Comparison of ENCODE assay signal across 8 mouse cellular contexts in genomic region chr4:43047231-43047630, GRCm38 (mm10). TPM values are rescaled to one million over a fixed set of nuclear protein-coding genes. Genes with fewer than 3 reads are reported as not detected.
A peak's percentile ranks its signal among the peaks of the same experiment; 100 is the strongest.
DNase-seq lines count a peak whose midpoint lies in the region; TF ChIP-seq lines count a peak whose summit lies in the region.

No protein-coding gene starts in this region.

- no peak overlapping the region for H3K27ac ChIP-seq in liver, adult 2 months (replicated peaks; ENCODE audit: insufficient read depth, low read depth, low read length)

- peaks cover 9% of the 10 kb centered on the region; the same call in 1 of the 2 replicates for H3K4me1 ChIP-seq in liver, adult 2 months (ENCODE audit: control insufficient read depth, insufficient read depth, low read length)

- H3K79me2 ChIP-seq in liver, adult 2 months (ENCODE audit: control insufficient read depth, insufficient read depth, low read length) = no peaks in the 10 kb centered on the region

- no peak overlapping the region; the same call in 1 of the 2 replicates for H3K4me3 ChIP-seq in liver, adult 2 months (ENCODE audit: insufficient read depth, low read depth, low read length)

- no peaks in the 10 kb centered on the region for H3K36me3 ChIP-seq in liver, adult 2 months (ENCODE audit: control insufficient read depth, insufficient read depth, low read length)

- no peak for TF ChIP-seq POLR2A in liver, adult 2 months (IDR thresholded peaks at IDR 0.05; ENCODE audit: extremely low read depth, insufficient read depth, low read length)

- TF ChIP-seq CTCF in liver, adult 2 months (IDR thresholded peaks at IDR 0.05; ENCODE audit: low read depth, low read length) = peak; percentile 43; the same call in 1 of the 2 replicates

- H3K27me3 ChIP-seq in liver, adult 2 months (ENCODE audit: control insufficient read depth, insufficient read depth, low read length) = no peaks in the 10 kb centered on the region

- peak; percentile 88 for DNase-seq in A20 (ENCODE audit: low read depth, low spot score)
- peak; percentile 83 for DNase-seq in MEL-GATA-1-ER (ENCODE audit: extremely low read depth, low read depth)
- peak; percentile 87 to 93 for DNase-seq in cerebellum, postnatal 10 days
- peak; percentile 53 for DNase-seq in gastrocnemius, postnatal 10 days
- DNase-seq in kidney, adult 18-20 months = peak; percentile 72
- DNase-seq in liver, adult 2 months (ENCODE audit: extremely low read depth, low read depth, low spot score) = peak; percentile 80
- DNase-seq in neural tube, embryonic 10.5 days (ENCODE audit: extremely low spot score, low spot score) = peak; percentile 53
- DNase-seq in urinary bladder, postnatal 36 days (ENCODE audit: low spot score in 2 of 2) = peak; percentile 44 to 69

- 4% methylated on average over 5 of the region's 5 CpGs for WGBS in liver, adult 2 months

- peak overlapping the region; percentile 56; the same call in 1 of the 2 replicates for H3K9ac ChIP-seq in liver, adult 2 months (ENCODE audit: low read depth, low read length)

RNA-seq across cellular contexts. Expression of gene Fam214b, which starts 1.2 kb away (rescaled TPM):
- total RNA-seq in gastrocnemius, postnatal 10 days (2021) = 10 to 100 TPM; 19.3 to 23.7 TPM
- 4.0 and 4.2 TPM in 2 replicates for total RNA-seq in liver, adult 2 months (2014; rRNA removed)
- 6.2 and 7.7 TPM in 2 replicates for polyA plus RNA-seq in liver, adult 2 months (2012; rRNA removed)

RNA-seq across cellular contexts. Expression of gene Unc13b, which starts 11.5 kb away (rescaled TPM):
- 1 to 10 TPM; 5.0 to 7.1 TPM for total RNA-seq in gastrocnemius, postnatal 10 days (2021)
- 3.7 and 5.8 TPM in 2 replicates for total RNA-seq in liver, adult 2 months (2014; rRNA removed)
- polyA plus RNA-seq in liver, adult 2 months (2012; rRNA removed) = 0.75 and 2.6 TPM in 2 replicates

RNA-seq across cellular contexts. Expression of gene Stoml2, which starts 15.7 kb away (rescaled TPM):
- total RNA-seq in gastrocnemius, postnatal 10 days (2021) = 10 to 100 TPM; 81.8 to 84.3 TPM
- 92.2 and 108 TPM in 2 replicates for total RNA-seq in liver, adult 2 months (2014; rRNA removed)
- polyA plus RNA-seq in liver, adult 2 months (2012; rRNA removed) = 88.7 and 106 TPM in 2 replicates

RNA-seq across cellular contexts. Expression of gene Pigo, which starts 21.6 kb away (rescaled TPM):
- total RNA-seq in gastrocnemius, postnatal 10 days (2021) = 1 to 10 TPM; 7.6 to 9.6 TPM
- 6.9 and 7.2 TPM in 2 replicates for total RNA-seq in liver, adult 2 months (2014; rRNA removed)
- 11.0 and 14.0 TPM in 2 replicates for polyA plus RNA-seq in liver, adult 2 months (2012; rRNA removed)

RNA-seq across cellular contexts. Expression of gene Fancg, which starts 36.9 kb away (rescaled TPM):
- 1 to 10 TPM; 2.9 to 5.0 TPM for total RNA-seq in gastrocnemius, postnatal 10 days (2021)
- total RNA-seq in liver, adult 2 months (2014; rRNA removed) = 1.2 and 2.1 TPM in 2 replicates
- polyA plus RNA-seq in liver, adult 2 months (2012; rRNA removed) = 2.2 and 2.9 TPM in 2 replicates
